Mouse (Mus musculus): ENCODE results near the gene Sema7a.

DNA sequence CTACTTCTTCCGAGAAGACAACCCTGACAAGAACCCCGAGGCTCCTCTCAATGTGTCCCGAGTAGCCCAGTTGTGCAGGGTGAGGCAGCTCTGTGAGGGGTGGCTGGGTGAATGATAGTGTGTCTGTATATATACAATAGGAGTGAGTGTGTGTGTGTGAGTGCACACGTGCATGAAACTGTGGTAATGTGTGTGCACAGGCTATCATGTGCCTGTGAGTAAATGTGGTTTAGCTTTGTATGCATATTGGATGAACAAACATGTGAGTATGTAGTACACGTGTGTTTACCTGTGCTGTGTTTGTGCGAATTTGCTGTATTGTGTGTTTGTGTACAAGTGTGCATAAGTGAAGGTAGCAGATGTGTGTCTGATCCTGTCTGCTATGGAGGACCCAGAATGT lies 15.9 kb downstream of the Sema7a start:
- TF ChIP-seq GATA1 (IDR thresholded peaks at IDR 0.05; ENCODE audit: low read length) (no peak), TAL1 (IDR thresholded peaks at IDR 0.05; ENCODE audit: low read length) (no peak)
